Mouse (Mus musculus): Measurements from ENCODE around the gene Rps19bp1.

Gene Rps19bp1

DNA sequence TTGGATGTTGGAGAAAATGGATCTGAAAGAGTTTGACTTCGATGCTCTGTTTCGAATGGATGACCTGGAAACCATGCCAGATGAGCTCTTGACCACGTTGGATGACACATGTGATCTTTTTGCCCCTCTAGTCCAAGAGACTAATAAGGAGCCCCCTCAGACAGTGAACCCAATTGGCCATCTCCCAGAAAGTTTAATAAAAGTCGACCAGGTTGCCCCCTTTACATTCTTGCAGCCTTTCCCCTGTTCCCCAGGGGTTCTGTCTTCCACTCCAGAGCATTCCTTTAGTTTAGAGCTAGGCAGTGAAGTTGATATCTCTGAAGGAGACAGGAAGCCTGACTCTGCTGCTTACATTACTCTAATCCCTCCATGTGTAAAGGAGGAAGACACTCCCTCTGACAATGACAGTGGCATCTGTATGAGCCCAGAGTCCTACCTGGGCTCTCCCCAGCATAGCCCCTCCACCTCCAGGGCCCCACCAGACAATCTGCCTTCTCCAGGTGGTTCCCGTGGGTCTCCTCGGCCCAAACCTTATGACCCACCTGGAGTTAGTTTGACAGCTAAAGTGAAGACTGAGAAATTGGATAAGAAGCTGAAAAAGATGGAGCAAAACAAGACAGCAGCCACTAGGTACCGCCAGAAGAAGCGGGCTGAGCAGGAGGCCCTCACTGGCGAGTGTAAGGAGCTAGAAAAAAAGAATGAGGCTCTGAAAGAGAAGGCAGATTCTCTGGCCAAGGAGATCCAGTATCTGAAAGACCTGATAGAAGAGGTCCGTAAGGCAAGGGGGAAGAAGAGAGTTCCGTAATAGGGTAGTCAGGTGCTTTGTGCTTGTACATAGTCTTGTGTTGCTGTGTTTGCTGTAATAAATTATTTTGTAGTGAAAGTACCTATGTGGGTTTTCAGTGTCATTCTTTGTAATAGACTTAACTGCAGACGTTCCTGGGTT is 7.2 kb downstream of the Rps19bp1 start:
- DNase-seq (ENCODE audit: low spot score): peak; percentile 12

DNA sequence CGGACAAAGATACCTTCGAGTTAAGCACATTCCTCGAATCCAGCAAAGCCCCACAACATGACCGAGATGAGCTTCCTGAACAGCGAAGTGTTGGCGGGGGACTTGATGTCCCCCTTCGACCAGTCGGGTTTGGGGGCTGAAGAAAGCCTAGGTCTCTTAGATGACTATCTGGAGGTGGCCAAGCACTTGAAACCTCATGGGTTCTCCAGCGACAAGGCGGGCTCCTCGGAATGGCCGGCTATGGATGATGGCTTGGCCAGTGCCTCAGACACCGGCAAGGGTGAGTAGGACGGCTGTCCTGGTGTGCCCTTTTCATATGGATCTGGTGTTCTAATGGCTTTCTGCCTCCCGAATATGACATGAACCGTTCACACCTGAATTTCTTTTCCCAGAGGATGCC is 7.9 kb downstream of the Rps19bp1 start:
- DNase-seq (ENCODE audit: low spot score): no peak

DNA sequence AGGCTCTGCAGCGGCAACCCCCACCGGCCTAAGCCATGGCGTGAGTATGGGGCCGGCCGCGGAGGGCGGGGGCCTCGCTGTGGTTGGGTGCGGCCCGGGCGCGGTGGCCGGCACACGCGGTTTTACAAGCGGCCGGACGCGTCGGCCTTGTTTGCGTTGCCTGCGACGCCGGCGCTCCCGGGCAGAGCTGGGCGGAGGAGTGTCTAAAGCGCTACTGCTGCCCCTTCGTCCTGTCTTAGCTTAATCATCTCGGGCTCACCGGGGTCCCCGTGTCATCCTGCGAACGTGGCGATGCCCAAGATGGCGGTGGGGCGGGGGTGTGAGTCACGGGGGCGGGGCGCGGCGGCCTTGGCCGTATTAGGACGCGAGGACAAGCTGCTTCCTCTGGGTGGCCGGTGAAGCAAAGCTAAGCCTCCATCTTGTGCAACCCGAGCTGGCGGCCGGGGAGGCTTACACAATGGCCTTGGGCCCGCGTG is 8.4 kb downstream of the Rps19bp1 start:
- peak; percentile 44 for DNase-seq (ENCODE audit: low spot score)

DNA sequence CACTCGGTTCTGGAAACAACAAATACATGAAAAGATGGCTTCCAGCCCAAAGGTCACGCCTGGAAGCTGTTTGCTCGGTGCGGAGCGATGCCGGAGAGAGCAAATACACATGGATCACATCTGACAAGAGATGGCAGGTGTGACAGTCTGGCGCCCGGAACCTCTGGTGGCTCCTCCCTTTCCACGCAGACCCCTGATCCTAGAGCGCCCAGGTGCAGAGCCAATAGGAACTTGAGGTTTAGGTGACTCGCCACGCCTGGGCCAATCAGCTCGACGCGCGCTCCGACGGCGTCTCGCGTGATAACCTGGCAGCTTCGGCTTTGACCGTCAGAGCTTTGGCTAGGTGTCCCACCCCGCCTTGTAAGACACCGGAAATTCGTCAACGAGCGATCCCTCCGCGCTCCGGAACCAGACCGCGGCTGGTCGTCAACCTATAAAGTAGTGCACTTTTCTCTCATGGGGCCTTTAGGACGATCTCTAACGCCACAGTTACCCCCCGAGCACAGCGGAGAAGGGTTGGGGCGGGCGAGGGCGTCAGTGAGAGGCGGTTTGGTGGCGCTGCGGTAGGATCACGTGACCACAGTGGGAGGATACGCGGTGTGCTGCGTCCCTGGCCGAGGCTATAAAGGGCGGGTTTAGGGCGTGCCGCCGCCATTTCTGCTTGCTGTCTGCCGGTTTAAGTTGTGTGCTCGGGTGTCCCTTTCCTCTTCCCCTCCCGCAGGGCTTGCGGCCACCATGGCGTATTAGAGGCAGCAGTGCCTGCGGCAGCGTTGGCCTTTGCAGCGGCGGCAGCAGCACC is 9.1 kb downstream of the Rps19bp1 start, which contains the start of gene Atf4:
Atf4 (plus strand) TSS at position 338 of the 799 bp plus-strand sequence.
- DNase-seq (ENCODE audit: low spot score): peak; percentile 99

DNA sequence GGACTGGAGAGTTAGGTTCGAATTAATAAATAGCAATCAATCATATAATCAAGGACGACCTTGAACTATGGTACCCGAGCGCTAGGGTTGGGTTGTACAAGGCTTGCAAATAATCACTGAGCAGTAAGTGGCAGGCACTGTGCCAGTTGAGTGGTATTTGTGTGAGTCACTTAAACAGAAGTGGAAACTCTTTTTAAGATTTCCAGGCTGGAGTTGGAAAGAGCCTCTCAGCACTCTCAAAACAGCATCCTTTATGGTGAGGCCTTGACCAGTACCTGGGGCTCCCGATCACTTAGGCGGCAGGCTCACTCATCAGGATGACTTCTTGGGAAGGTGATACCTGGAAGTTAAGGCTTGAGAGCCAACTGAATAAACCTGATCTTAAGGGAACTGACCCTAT is 9.9 kb downstream of the Rps19bp1 start:
- no peak for DNase-seq (ENCODE audit: low spot score)

DNA sequence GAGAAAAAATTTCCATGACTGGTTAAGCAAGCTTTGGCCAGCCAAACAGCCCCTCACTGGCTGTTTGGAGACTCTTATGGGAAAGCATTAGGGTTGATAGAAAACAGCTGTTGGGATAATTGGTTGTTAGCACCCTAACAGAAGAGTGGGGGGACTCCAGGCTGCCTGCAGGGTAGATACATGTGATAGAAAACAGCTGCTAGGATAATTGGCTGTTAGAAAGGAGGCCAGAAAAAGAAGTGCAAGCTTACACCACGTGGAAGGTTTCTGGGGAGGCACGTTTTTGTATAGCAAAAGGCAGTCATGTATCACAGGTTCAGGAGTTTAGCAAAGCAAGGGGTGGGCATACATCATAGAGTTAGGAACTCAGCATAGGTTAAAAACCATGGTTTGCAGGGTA is 10.6 kb downstream of the Rps19bp1 start:
- DNase-seq (ENCODE audit: low spot score): no peak

DNA sequence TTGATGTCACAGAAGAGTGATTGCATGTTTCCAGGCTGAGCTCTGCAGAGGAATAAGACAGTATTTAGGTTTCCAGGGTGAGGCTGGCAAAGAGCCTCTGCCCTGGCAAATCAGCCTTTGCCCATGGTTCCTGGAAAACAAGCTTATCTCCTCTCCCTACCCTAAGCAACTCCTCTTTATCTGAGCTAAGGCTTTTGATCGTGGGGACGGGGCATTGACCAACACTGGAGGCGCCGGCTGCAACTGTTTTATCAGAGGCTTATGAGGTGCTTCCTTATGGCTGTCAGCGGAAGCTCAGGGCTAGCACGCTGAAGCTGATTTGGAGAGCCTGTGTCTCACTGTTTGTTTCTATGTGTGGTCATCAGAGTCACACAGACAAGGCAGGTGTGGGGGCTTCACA is 13.5 kb downstream of the Rps19bp1 start:
- DNase-seq (ENCODE audit: low spot score): no peak

DNA sequence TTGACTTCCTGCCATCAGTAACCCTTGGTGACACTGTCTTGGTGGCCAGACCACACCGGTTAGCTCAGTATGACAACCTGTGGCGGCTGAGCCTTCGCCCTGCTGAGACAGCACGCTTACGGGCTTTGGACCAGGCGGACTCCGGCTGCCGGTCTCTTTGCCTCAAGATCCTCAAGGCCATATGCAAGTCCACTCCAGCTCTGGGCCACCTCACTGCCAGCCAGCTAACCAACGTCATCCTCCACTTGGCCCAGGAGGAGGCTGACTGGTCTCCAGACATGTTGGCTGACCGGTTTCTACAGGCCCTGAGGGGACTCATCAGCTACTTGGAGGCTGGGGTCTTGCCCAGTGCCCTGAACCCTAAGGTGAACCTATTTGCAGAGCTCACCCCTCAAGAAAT is 14.4 kb downstream of the Rps19bp1 start:
- no peak for DNase-seq (ENCODE audit: low spot score)

DNA sequence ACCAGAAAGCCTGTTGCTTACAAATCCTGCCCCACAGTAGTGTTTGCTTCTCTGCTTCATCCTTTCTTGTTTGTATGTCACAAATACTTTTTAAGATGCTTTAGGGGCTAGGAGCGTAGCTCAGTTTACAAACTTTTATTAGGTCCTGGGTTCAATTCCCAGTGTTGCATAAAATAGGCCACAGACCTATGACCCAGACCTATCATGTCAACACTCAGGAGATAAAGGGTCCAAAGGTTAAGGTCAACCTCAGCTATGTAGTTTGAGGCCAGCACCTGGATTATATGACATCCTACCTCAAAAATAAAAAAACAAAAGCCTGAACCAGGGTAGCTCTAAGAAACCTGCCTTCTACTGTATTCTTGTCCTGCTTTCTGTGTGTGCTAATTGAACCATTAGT is 15.5 kb downstream of the Rps19bp1 start:
- no peak for DNase-seq (ENCODE audit: low spot score)

DNA sequence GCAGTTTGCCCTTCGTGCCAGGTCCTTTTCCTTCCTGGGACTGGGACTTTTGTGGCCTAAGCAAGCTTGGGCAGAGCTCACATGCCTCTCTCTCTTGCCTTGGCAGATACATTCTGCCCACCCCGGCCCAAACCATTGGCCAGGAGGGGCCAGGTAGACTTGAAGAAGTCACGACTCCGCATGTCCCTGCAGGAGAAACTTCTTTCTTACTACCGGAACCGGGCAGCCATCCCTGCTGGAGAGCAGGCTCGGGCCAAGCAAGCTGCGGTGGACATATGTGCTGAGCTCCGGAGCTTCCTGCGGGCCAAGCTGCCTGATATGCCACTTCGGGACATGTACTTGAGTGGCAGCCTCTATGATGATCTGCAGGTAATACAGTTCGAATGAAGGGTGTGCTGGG is 16.0 kb downstream of the Rps19bp1 start:
- DNase-seq (ENCODE audit: low spot score): no peak

DNA sequence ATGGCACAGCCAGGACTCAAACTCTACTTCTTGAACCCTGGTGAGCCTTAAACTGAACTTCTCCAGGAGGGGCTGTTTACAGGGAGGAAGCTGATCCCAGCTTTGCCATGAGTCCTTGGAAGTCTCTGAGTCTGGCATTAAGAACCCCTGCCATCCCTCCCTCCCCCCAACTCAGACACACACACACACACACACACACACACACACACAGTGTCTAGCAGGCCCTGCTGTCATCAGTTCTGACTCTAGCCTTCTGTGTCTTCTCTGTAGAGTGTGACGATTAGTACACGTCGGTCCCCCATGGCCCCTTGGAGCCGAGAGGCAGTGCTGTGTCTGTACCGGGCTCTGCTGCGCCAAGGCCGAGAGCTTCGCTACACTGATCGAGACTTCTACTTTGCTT is 28.6 kb downstream of the Rps19bp1 start, which contains the start of gene AC140267.1:
AC140267.1 (plus strand) TSS at position 301 of the 400 bp plus-strand sequence.
- no peak for DNase-seq (ENCODE audit: low spot score)

DNA sequence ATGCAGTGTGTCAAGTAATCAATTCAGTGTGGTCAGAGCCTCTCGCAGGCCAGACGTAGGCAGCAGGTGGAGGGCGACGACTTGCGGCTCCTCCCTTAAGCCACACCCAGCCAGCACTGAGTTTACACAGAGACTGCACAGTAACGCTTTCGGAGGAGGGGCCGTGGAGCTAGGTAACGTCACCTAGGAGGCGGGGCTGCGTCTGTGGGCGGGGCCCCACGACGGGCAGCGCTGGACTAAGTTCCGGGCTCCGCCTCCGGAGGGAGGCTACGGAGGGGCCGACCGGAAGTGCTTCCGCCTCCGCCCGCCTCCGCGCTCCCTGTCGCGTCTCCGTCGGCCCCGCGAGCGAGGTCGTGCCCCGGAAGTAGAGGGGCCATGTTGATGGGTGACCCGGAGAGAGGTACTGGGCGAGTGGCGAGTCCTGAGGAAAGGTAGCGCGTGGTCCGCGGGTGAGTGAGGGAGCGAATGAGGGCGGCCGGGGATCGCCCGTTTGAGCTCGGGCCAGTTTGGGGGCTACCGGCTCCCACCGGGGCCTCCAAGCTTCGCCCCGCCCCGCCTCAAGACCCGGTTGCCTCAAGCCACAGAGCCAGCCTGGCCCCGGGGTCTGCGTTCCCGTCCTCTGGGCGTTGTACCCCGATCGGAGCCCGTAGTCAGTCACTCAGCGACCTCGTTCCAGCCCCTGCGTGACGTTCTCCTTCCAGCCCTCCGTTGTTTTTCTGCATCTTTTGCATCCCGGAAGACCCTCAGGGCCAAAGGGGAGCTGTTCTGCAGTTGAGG is 30.2 kb downstream of the Rps19bp1 start, which contains the start of gene Mief1:
Mief1 (plus strand) TSS at position 286 of the 777 bp plus-strand sequence.
- DNase-seq (ENCODE audit: low spot score): peak; percentile 99

DNA sequence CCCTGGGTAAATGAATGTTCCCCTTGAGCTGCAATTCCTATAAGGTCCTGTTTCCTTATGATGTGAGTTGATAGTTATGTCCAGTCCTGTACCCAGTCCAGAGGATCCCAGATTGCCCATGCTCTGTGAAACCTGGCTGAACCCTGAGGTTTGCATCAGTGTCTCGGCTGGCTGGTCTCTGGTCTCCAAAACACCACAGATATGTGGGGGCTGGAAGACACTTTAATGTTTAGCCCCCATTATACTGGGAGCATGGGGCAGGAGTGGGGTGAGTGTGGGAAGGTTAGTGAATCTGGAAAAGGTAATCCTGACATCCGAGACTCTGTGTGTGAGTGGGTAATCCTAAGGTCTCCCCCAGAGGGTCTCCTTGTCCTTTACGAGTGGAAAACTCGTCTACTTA is 31.1 kb downstream of the Rps19bp1 start:
- no peak for DNase-seq (ENCODE audit: low spot score)

DNA sequence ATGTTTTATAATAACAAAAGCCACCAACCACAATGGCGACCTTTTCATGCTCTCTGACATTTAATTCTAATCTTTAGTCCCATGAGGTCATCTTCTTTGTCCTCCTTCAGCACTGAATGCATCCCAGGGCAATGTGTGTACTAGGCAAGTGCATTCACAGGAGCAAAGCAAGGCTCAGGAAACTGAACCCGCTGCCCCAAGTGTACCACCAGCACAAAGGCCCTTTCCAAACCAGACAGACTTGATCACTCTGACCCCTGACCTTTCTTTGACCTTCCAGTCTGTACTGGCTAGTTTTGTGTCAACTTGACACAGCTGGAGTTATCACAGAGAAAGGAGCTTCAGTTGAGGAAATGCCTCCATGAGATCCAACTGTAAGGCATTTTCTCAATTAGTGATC is 31.8 kb downstream of the Rps19bp1 start:
- no peak for DNase-seq (ENCODE audit: low spot score)

DNA sequence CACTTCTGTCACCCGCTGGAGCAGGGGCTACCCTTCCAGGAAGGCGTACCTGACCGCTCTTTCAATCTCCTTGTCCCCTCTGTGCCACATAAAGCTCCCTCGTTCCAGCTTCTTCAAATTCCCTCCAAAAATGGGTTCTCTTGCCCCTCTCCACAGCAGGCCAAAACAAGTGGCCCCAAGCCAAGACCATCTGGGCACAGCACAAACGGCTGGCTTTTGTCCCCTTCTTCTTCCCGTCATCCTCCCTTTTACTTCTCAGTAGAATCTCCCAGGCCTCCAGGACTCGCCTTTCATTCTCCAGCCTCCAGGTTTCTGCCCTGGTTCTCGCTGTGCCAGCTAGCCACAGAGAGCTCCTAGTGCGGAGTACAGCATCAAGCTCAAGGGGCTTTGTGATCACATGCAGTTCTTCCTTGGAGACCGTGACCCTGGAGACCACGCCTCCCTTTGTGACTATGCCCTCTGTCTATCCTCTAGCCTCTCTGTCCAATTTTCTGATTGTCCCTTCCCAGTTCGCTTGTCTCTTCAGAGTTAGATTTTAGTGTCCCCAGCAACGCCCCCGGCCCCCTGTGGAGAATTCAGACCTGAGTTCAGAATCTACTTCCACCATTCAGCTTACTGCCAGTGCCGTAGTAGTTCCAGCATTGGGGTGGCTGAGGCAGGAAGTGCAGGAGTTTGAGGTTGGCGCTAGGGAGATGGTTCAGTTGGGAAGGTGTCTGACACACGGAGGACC is 35.9 kb downstream of the Rps19bp1 start:
- no peak for DNase-seq (ENCODE audit: low spot score)

DNA sequence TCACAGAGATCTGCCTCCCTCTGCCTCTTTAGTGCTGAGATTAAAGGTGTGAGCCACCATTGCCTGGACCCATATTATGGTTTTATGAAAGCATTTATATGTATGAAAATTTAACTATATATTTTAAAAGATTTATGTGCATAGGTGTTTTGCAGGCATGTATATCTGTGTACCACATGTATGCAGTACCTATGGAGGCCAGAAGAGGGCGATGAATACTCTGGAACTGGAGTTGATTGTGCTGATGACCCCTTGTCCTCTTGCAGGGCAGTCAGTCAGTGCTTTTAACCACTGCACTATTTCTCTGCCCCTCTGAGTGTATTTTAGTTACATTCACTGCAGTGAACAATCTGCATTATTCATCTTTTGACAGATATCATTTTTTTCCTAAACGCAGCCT is 38.3 kb downstream of the Rps19bp1 start:
- DNase-seq (ENCODE audit: low spot score): peak; percentile 46

DNA sequence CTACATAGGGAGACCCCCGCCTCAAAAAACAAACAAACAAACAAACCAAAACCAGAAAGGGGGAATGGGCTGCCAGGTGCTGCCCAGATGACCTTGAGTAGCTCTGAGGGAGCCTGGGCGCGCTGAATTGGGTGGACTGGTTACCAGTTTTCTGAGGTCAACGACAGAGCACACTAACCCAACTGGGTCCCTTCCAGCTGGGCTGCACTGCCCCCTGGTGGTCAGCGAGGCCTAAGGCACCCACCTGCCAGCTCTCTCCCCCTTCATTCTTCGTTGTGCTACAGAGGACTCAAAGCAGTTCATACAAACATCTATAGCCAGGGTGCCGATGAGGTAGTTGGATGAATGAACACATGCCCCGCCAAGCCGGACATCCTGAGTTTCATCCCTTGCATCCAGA is 38.9 kb downstream of the Rps19bp1 start:
- peak; percentile 80 for DNase-seq (ENCODE audit: low spot score)

DNA sequence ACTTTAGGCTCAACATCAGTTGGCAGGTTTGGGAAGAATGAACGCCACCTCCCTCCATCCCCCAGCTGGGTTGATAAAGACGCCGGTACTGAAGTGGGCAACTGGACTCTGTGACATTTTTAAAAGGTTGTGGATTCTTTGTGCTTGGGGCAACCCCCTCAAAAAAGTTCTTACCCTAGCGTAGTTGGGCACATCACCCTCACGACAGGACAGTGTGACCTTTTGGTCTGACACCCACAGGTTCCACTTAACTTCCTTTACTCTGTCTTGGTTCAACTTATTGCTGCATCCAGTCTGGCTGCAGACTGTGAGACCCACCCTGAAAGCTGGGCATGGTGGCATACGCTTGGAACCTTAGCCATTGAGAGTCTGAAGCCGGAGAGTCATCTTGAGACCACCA is 40.4 kb downstream of the Rps19bp1 start:
- no peak for DNase-seq (ENCODE audit: low spot score)

DNA sequence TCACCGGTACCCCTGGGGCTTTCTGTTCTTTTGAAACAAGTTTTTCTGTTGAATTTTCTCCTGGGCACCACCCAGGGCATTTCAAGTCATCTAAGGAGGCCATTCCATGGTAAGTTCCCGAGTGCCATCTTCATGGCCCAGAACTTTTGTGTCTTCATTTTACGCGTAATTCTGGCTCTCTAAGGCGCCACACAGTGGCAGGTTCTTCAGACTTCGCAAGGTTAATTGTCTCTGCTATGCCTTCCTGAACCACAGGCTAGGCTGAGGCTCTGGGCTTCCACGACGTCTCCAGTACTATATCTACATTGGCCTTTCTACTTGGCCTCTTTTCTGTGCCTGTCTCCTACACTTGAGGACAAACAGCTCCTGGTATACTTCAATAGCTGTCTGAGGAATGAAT is 43.1 kb downstream of the Rps19bp1 start:
- no peak for DNase-seq (ENCODE audit: low spot score)

DNA sequence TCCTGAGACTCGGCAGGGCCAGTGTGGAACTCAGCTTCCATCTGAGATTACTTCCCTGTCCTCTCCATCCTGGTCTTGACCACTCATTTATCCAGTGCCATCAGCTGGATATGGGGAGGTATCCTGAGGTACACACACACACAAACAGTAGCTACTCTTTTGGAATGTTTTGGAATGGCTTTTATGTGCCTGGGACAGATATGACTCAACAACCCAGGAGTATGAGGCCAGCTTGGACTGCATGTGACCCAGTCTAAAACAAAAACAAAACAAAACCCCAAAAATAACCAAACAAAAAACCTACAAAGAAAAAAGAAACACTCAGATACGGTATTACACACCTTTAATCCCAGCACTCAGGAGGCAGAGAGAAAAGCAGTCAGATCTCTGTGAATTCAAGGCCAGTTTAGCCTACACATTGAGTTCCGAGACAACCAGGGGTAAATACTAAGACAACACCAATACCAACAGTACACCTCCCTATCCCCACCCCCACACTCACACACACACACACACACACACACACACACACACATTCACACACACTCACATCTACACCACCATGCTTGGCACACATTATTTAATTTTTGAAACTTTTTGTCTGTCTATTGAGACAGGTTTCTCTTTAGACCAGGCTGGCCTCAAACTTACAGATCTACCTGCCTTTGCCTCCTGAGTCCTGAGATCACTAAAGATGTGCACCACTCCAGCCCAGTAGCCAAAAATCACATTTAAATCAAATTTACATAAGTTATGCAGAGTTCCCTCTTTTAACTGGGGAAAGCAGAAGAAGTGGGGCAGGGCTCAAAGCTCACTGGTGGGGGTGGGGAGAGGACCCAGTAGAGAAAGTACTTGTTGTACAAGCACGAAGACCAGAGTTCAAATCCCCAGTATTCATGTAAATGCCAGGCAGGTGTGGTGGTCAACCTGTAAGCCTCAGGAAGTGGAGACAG is 44.1 kb downstream of the Rps19bp1 start:
- DNase-seq (ENCODE audit: low spot score): no peak
